Comparison of ENCODE assay signal across 23 mouse cellular contexts in the genomic region with DNA sequence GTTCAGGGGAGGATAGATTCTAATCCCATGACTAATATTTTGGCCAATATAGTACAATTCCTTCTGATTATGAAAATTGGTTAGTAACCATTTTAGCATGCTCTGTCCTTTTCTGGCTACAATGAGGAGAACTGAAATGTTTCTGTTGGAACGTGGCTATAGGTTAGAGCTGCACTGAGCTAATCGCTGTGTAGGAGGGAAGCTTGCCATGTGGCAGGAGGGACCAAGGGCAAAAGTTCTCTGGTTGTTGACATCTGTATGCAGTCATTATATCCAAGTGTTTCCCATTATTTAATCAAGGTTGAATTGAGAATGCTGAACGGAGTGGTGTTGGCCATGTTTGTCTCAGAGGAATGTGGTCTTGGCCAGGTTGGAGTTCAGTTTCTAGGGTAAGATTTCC.
"Had no signal": no experiment of that assay in that cellular context is flagged by ENCODE, and none has a peak within 500 bp of the region (broad histone marks: within the 10 kb centered on the region; RNA-seq: fewer than 3 reads in every experiment).

No protein-coding gene starts in this region.

- H3K4me2 ChIP-seq: limb, embryonic 13.5 days; liver, embryonic 12.5 days; liver, embryonic 15.5 days; lung, embryonic 15.5 days; midbrain, embryonic 12.5 days had no signal

- H3K27me3 ChIP-seq: limb, embryonic 13.5 days; liver, embryonic 12.5 days; liver, embryonic 15.5 days; lung, embryonic 15.5 days; megakaryocyte, embryonic 14.5 days; midbrain, embryonic 12.5 days had no signal

- H3K27ac ChIP-seq: kidney, postnatal 0 days; layer of hippocampus, adult 2 months; limb, embryonic 10.5 days; limb, embryonic 13.5 days; liver, embryonic 12.5 days; liver, embryonic 15.5 days; lung, embryonic 15.5 days; midbrain, embryonic 12.5 days; stomach, postnatal 0 days had no signal

- H3K36me3 ChIP-seq: limb, embryonic 10.5 days; limb, embryonic 13.5 days; liver, embryonic 12.5 days; liver, embryonic 15.5 days; lung, embryonic 15.5 days; midbrain, embryonic 12.5 days had no signal

- ATAC-seq: liver, embryonic 12.5 days had no signal

- H3K4me1 ChIP-seq: limb, embryonic 10.5 days; limb, embryonic 13.5 days; liver, embryonic 12.5 days; liver, embryonic 15.5 days; lung, embryonic 15.5 days; megakaryocyte, embryonic 14.5 days; midbrain, embryonic 12.5 days had no signal

- DNase-seq: kidney, adult 2 months; kidney, postnatal 25 days; layer of hippocampus, adult 9-11 months; liver; lung, adult 18-20 months; lung, postnatal 10 days; lung, postnatal 36 days; right cerebral cortex, adult 18-20 months; right cerebral cortex, postnatal 14 days; right cerebral cortex, postnatal 4 days; thymus, adult 2 months; thymus, postnatal 14 days; thymus, postnatal 4 days had no signal

- H3K9me3 ChIP-seq: limb, embryonic 10.5 days; limb, embryonic 13.5 days; liver, embryonic 12.5 days; liver, embryonic 15.5 days; lung, embryonic 15.5 days; megakaryocyte, embryonic 14.5 days; midbrain, embryonic 12.5 days had no signal

- H3K9ac ChIP-seq: limb, embryonic 13.5 days; liver, embryonic 12.5 days; liver, embryonic 15.5 days; lung, embryonic 15.5 days; midbrain, embryonic 12.5 days had no signal

- H3K4me3 ChIP-seq: layer of hippocampus, adult 2 months; limb, embryonic 10.5 days; limb, embryonic 13.5 days; liver, embryonic 12.5 days; liver, embryonic 15.5 days; lung, embryonic 15.5 days; megakaryocyte, embryonic 14.5 days; midbrain, embryonic 12.5 days had no signal
